Comparison of ENCODE assay signal across 8 mouse cellular contexts in genomic region chr15:89168922-89169321, GRCm38 (mm10). TPM values are rescaled to one million over a fixed set of nuclear protein-coding genes. Genes with fewer than 3 reads are reported as not detected.
DNase-seq lines count a peak whose midpoint lies in the region; ATAC-seq lines count a peak whose summit lies in the region.

No protein-coding gene starts in this region.

- peak overlapping the region; percentile 7 for H3K4me2 ChIP-seq in kidney, embryonic 16.5 days (replicated peaks; ENCODE audit: low read depth, low read length)
- H3K4me2 ChIP-seq in forebrain, embryonic 15.5 days (replicated peaks): 0 out of 2 replicates have a peak overlapping the region, but pooled peaks have one; percentile 14
- H3K4me2 ChIP-seq in midbrain, embryonic 13.5 days (replicated peaks): no peak overlapping the region

- H3K9ac ChIP-seq in kidney, embryonic 16.5 days (replicated peaks; ENCODE audit: low read length): peak overlapping the region; percentile 42
- no peak overlapping the region for H3K9ac ChIP-seq in forebrain, embryonic 15.5 days (replicated peaks)
- H3K9ac ChIP-seq in midbrain, embryonic 13.5 days (replicated peaks): no peak overlapping the region

- ATAC-seq in kidney, embryonic 16.5 days (ENCODE audit: low FRiP score, low TSS enrichment): no peak
- ATAC-seq in forebrain, embryonic 15.5 days (replicated peaks): no peak
- no peak for ATAC-seq in midbrain, embryonic 13.5 days

- H3K27me3 ChIP-seq in kidney, embryonic 16.5 days (ENCODE audit: insufficient read depth, low read length): no peaks in the 10 kb centered on the region
- no peaks in the 10 kb centered on the region for H3K27me3 ChIP-seq in forebrain, embryonic 15.5 days
- H3K27me3 ChIP-seq in midbrain, embryonic 13.5 days: no peaks in the 10 kb centered on the region

- peaks cover 55% of the 10 kb centered on the region for H3K4me1 ChIP-seq in kidney, embryonic 16.5 days (ENCODE audit: insufficient read depth, low read length)
- peaks cover 45% of the 10 kb centered on the region for H3K4me1 ChIP-seq in forebrain, embryonic 15.5 days
- peaks cover 49% of the 10 kb centered on the region for H3K4me1 ChIP-seq in midbrain, embryonic 13.5 days (replicated peaks)

- peak overlapping the region; percentile 92 for H3K27ac ChIP-seq in kidney, embryonic 16.5 days (ENCODE audit: low read length)
- H3K27ac ChIP-seq in forebrain, embryonic 15.5 days (replicated peaks): peak overlapping the region; percentile 65
- H3K27ac ChIP-seq in midbrain, embryonic 13.5 days: peak overlapping the region; percentile 12

- WGBS in kidney, embryonic 16.5 days: 55% methylated on average over 10 of the region's 10 CpGs
- WGBS in forebrain, embryonic 15.5 days: 52% methylated on average over 10 of the region's 10 CpGs
- 61% methylated on average over 10 of the region's 10 CpGs for WGBS in midbrain, embryonic 13.5 days

- H3K9me3 ChIP-seq in kidney, embryonic 16.5 days (ENCODE audit: low read length): no peaks in the 10 kb centered on the region
- no peaks in the 10 kb centered on the region for H3K9me3 ChIP-seq in forebrain, embryonic 15.5 days
- no peaks in the 10 kb centered on the region for H3K9me3 ChIP-seq in midbrain, embryonic 13.5 days

- peak overlapping the region; percentile 16; the same call in 1 of the 2 replicates for H3K4me3 ChIP-seq in kidney, embryonic 16.5 days (ENCODE audit: low read length)
- no peak overlapping the region for H3K4me3 ChIP-seq in forebrain, embryonic 15.5 days
- no peak overlapping the region for H3K4me3 ChIP-seq in midbrain, embryonic 13.5 days (replicated peaks)

- DNase-seq in kidney, adult 11 months: no peak
- DNase-seq in cerebellum, postnatal 25 days: peak; percentile 69 to 70
- no peak for DNase-seq in frontal cortex, postnatal 10 days (ENCODE audit: low spot score in 2 of 2)
- no peak for DNase-seq in left cerebral cortex, adult 18-20 months (ENCODE audit: low spot score in 2 of 2)
- DNase-seq in embryo, embryonic 10 days (ENCODE audit: low spot score): no peak

- peaks cover 41% of the 10 kb centered on the region for H3K36me3 ChIP-seq in kidney, embryonic 16.5 days (ENCODE audit: insufficient read depth, low read length)
- H3K36me3 ChIP-seq in forebrain, embryonic 15.5 days: peaks cover 42% of the 10 kb centered on the region
- peaks cover 66% of the 10 kb centered on the region for H3K36me3 ChIP-seq in midbrain, embryonic 13.5 days

RNA-seq across cellular contexts. Expression of gene Plxnb2, which starts 11.7 kb away (rescaled TPM):
- polyA plus RNA-seq in kidney, embryonic 16.5 days (2015; fragmentation: Nextera tagmentation; extraction: Ambion mirVana): 184 and 188 TPM in 2 replicates
- polyA plus RNA-seq in forebrain, embryonic 15.5 days (2015; fragmentation: Nextera tagmentation; extraction: Ambion mirVana): 113 and 118 TPM in 2 replicates
- 102 and 115 TPM in 2 replicates for polyA plus RNA-seq in midbrain, embryonic 13.5 days (2015; fragmentation: Nextera tagmentation; extraction: Ambion mirVana)
- 10 to 100 TPM; 47.3 to 54.9 TPM for total RNA-seq in left cerebral cortex, adult 18-20 months (2021)

RNA-seq across cellular contexts. Expression of gene Mapk11, which starts 19.5 kb away (rescaled TPM):
- 16.0 and 16.4 TPM in 2 replicates for polyA plus RNA-seq in kidney, embryonic 16.5 days (2015; fragmentation: Nextera tagmentation; extraction: Ambion mirVana)
- 42.8 and 42.9 TPM in 2 replicates for polyA plus RNA-seq in forebrain, embryonic 15.5 days (2015; fragmentation: Nextera tagmentation; extraction: Ambion mirVana)
- polyA plus RNA-seq in midbrain, embryonic 13.5 days (2015; fragmentation: Nextera tagmentation; extraction: Ambion mirVana): 39.8 and 44.2 TPM in 2 replicates
- 10 to 100 TPM; 49.1 to 55.1 TPM for total RNA-seq in left cerebral cortex, adult 18-20 months (2021)

RNA-seq across cellular contexts. Expression of gene Dennd6b, which starts 27.4 kb away (rescaled TPM):
- 20.4 and 21.9 TPM in 2 replicates for polyA plus RNA-seq in kidney, embryonic 16.5 days (2015; fragmentation: Nextera tagmentation; extraction: Ambion mirVana)
- 58.5 and 62.2 TPM in 2 replicates for polyA plus RNA-seq in forebrain, embryonic 15.5 days (2015; fragmentation: Nextera tagmentation; extraction: Ambion mirVana)
- polyA plus RNA-seq in midbrain, embryonic 13.5 days (2015; fragmentation: Nextera tagmentation; extraction: Ambion mirVana): 84.0 and 85.3 TPM in 2 replicates
- 10 to 100 TPM; 45.9 to 52.9 TPM for total RNA-seq in left cerebral cortex, adult 18-20 months (2021)

RNA-seq across cellular contexts. Expression of gene Mapk12, which starts 28.4 kb away (rescaled TPM):
- 15.5 and 16.2 TPM in 2 replicates for polyA plus RNA-seq in kidney, embryonic 16.5 days (2015; fragmentation: Nextera tagmentation; extraction: Ambion mirVana)
- polyA plus RNA-seq in forebrain, embryonic 15.5 days (2015; fragmentation: Nextera tagmentation; extraction: Ambion mirVana): 5.5 and 5.8 TPM in 2 replicates
- 8.2 TPM in 2 replicates for polyA plus RNA-seq in midbrain, embryonic 13.5 days (2015; fragmentation: Nextera tagmentation; extraction: Ambion mirVana)
- 1 to 10 TPM; 7.4 to 9.2 TPM for total RNA-seq in left cerebral cortex, adult 18-20 months (2021)

RNA-seq across cellular contexts. Expression of gene Hdac10, which starts 40.4 kb away (rescaled TPM):
- polyA plus RNA-seq in kidney, embryonic 16.5 days (2015; fragmentation: Nextera tagmentation; extraction: Ambion mirVana): 23.4 and 25.8 TPM in 2 replicates
- polyA plus RNA-seq in forebrain, embryonic 15.5 days (2015; fragmentation: Nextera tagmentation; extraction: Ambion mirVana): 31.5 and 38.6 TPM in 2 replicates
- polyA plus RNA-seq in midbrain, embryonic 13.5 days (2015; fragmentation: Nextera tagmentation; extraction: Ambion mirVana): 25.0 and 26.0 TPM in 2 replicates
- total RNA-seq in left cerebral cortex, adult 18-20 months (2021): 10 to 100 TPM; 15.2 to 15.8 TPM

Comparison
In these comparisons a context has a peak if more than half of its experiments do, and no peak if none do; other contexts are left out.
1. H3K27ac ChIP-seq: peak in every context shown above with its lines; median percentile 92 in kidney, embryonic 16.5 days; 65 in forebrain, embryonic 15.5 days; 12 in midbrain, embryonic 13.5 days.
2. DNase-seq: peak in cerebellum, postnatal 25 days (2 of 2); none in kidney, adult 11 months (single experiment), frontal cortex, postnatal 10 days (0 of 2), left cerebral cortex, adult 18-20 months (0 of 2) and embryo, embryonic 10 days (single experiment).